Mouse (Mus musculus) forebrain, embryonic 11.5 days (tissue): ENCODE measurements around the gene Acbd6. TPM values are rescaled to one million over a fixed set of nuclear protein-coding genes. Genes with fewer than 3 reads are reported as not detected.

Experiments
- ATAC-seq: fragments of 200-750 bp; cut with Nextera tagmentation; replicated peaks from 2 replicates; pipeline ENCODE4 v1.8.0; 2017; ENCODE audit warnings: moderate TSS enrichment; ENCODE audit not compliant: low FRiP score
- DNase-seq: peaks from one replicate; pipeline ENCODE4 v3.0.0-alpha.2; 2017; ENCODE audit warnings: low spot score
- H3K27ac ChIP-seq: fragments of 300-500 bp; sonication (generic); 2 replicates; pipeline ENCODE4 v1.5.1; 2014; ENCODE audit warnings: low read depth, low read length
- H3K27me3 ChIP-seq: fragments of 300-500 bp; sonication (generic); 2 replicates; pipeline ENCODE4 v1.6.1; 2014; ENCODE audit warnings: mild to moderate bottlenecking, low read length, mixed read lengths; ENCODE audit not compliant: control insufficient read depth, insufficient read depth
- H3K36me3 ChIP-seq: fragments of 300-500 bp; sonication (generic); 2 replicates; pipeline ENCODE4 v1.6.1; 2014; ENCODE audit warnings: mild to moderate bottlenecking, low read length, moderate library complexity, mixed read lengths; ENCODE audit not compliant: control insufficient read depth, insufficient read depth
- H3K4me1 ChIP-seq: fragments of 300-500 bp; sonication (generic); replicated peaks from 2 replicates; pipeline ENCODE4 v1.6.1; 2014; ENCODE audit warnings: low read length, mixed read lengths; ENCODE audit not compliant: control insufficient read depth, insufficient read depth
- H3K4me2 ChIP-seq: fragments of 300-500 bp; sonication (generic); 2 replicates; pipeline ENCODE4 v1.6.1; 2014; ENCODE audit warnings: low read depth, mild to moderate bottlenecking, low read length, moderate library complexity, mixed read lengths; ENCODE audit not compliant: severe bottlenecking
- H3K4me3 ChIP-seq: fragments of 300-500 bp; sonication (generic); 2 replicates; pipeline ENCODE4 v1.5.1; 2014; ENCODE audit warnings: low read depth, low read length
- H3K9ac ChIP-seq: fragments of 300-500 bp; sonication (generic); 2 replicates; pipeline ENCODE4 v1.6.1; 2014; ENCODE audit warnings: low read length
- H3K9me3 ChIP-seq: fragments of 300-500 bp; sonication (generic); 2 replicates; pipeline ENCODE4 v1.6.1; 2016; ENCODE audit warnings: low read length, mixed read lengths; ENCODE audit not compliant: control insufficient read depth
- WGBS: fragments of 180-500 bp; shearing (Covaris S2); extraction: QIAGEN DNeasy Blood & Tissue Kit; methylation state at CpG from one replicate; pipeline ENCODE4 v1.1.7; 2014; 5-methylcytosine and 5-hydroxymethylcytosine counted together
- polyA plus RNA-seq: library from polyadenylated mRNA; unstranded; fragments of >200 nt; fragmentation: Nextera tagmentation; extraction: Ambion mirVana; gene quantifications from 2 replicates; pipeline ENCODE4 v1.2.1, GENCODE M21; 2014

Acbd6 gene
- polyA plus RNA-seq, 1 experiment from 2014 or later, result 87.8 TPM

- H3K36me3 ChIP-seq, result peaks cover 10% of the 10 kb centered on the region
- H3K4me1 ChIP-seq, result no peaks in the 10 kb centered on the region
- 0 out of 2 replicates have a peak, but pooled peaks cover 3% of the 10 kb centered on the region for H3K9me3 ChIP-seq
- no peak overlapping the region for H3K4me3 ChIP-seq
- H3K27ac ChIP-seq, result no peak overlapping the region
- no peak for ATAC-seq
- WGBS, result 92% methylated on average over 4 of the region's 4 CpGs
- DNase-seq, result no peak
- H3K27me3 ChIP-seq, result no peaks in the 10 kb centered on the region
- no peak overlapping the region for H3K9ac ChIP-seq
- no peak overlapping the region for H3K4me2 ChIP-seq
These were observed 11.4 kb downstream of the Acbd6 start for GRCm38 (mm10) chr1:155569340-155569739.

- WGBS, result 32% methylated on average over 7 of the region's 7 CpGs
- Histone ChIP-seq H3K9ac (no peak overlapping the region), H3K4me2 (no peak overlapping the region), H3K9me3 (no peaks in the 10 kb centered on the region), H3K27me3 (no peaks in the 10 kb centered on the region), H3K27ac (no peak overlapping the region), H3K4me1 (no peaks in the 10 kb centered on the region), H3K4me3 (no peak overlapping the region), H3K36me3 (no peaks in the 10 kb centered on the region)
- ATAC-seq (no peak; the same call in 1 of the 2 replicates), DNase-seq (peak; percentile 78)
These were observed 17.2 kb downstream of the Acbd6 start for GRCm38 (mm10) chr1:155574966-155575673.

GRCm38 (mm10) chr1:155576432-155576831 lies 18.5 kb downstream of the Acbd6 start:
- no peaks in the 10 kb centered on the region for H3K27me3 ChIP-seq
- H3K4me3 ChIP-seq, result no peak overlapping the region
- H3K9ac ChIP-seq, result no peak overlapping the region
- H3K27ac ChIP-seq, result no peak overlapping the region
- H3K36me3 ChIP-seq, result no peaks in the 10 kb centered on the region
- H3K9me3 ChIP-seq, result no peaks in the 10 kb centered on the region
- no peak for ATAC-seq
- 37% methylated on average over 2 of the region's 2 CpGs for WGBS
- no peak overlapping the region for H3K4me2 ChIP-seq
- DNase-seq, result no peak
- H3K4me1 ChIP-seq, result no peaks in the 10 kb centered on the region

DNA sequence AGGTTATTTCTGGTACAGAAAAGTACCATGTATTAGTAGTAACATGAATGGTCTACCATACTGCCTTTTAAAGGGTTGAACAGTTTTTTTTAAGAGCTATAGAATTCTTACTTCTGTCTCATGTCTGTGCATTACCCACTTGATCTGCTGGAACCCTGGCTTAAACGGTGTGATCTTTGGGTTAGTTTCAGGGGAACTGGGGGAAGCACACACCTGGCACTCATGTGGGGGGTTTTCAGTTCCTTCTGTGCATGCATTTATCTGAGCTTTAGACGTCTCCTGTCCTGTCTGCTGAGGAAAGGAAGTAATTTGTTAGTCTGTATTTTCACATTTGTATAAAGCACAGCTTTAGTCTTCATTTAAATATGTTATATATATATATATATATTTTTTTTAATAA lies 19.4 kb downstream of the Acbd6 start:
- ATAC-seq, result no peak
- 79% methylated on average over 2 of the region's 2 CpGs for WGBS

DNA sequence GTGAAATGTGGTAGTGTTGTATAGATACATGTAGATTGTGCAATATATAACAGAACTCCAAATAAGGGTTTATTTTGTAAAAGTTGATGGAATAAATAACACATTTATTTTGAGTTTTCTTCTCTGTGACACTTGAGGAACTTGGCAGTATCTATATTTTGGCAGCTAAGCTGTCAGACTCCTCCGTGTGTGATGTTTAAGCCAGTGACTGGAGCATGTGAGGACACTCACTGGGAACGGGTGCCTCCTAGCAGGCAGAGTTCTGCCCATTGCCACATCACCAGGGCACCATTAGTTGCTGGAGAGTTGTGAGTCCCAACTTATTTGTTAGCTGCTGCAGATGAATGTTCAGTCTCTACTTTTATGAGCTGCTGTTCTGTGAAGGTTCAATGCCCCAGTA lies 30.0 kb downstream of the Acbd6 start:
- H3K4me1 ChIP-seq, result no peaks in the 10 kb centered on the region
- DNase-seq (no peak), ATAC-seq (no peak)
- no peak overlapping the region for H3K4me2 ChIP-seq
- H3K36me3 ChIP-seq, result no peaks in the 10 kb centered on the region
- H3K27ac ChIP-seq, result no peak overlapping the region
- no peak overlapping the region for H3K4me3 ChIP-seq
- no peaks in the 10 kb centered on the region for H3K27me3 ChIP-seq
- no peak overlapping the region for H3K9ac ChIP-seq
- 87% methylated on average over 2 of the region's 2 CpGs for WGBS
- H3K9me3 ChIP-seq, result no peaks in the 10 kb centered on the region

More for the DNA sequence above, 19.4 kb downstream of the Acbd6 start:
- H3K4me3 ChIP-seq, result no peak overlapping the region
- no peaks in the 10 kb centered on the region for H3K36me3 ChIP-seq
- no peak overlapping the region for H3K4me2 ChIP-seq
- no peaks in the 10 kb centered on the region for H3K4me1 ChIP-seq
- H3K9ac ChIP-seq, result no peak overlapping the region
- no peak overlapping the region for H3K27ac ChIP-seq
- H3K9me3 ChIP-seq, result no peaks in the 10 kb centered on the region
- H3K27me3 ChIP-seq, result no peaks in the 10 kb centered on the region
- no peak for DNase-seq

DNA sequence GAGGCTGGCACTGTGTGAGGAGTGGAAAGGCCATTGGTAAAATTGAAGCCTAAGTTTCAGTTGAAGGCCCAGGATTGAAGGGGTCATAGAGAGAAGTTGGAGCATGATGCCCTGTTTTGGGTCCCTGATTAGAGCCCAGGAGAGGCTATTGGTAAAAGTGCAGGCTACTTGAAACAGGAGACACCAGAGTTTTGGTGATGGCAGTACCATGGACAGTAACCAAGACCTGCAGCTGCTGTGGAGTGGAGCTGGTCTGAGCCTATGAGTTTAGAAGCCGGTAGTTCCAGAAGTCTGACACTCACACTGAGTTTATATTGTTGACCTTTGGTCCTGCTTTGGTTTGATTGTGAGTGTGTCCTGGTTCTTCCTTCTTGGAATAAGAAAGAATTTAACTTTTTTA lies 36.2 kb downstream of the Acbd6 start:
- Histone ChIP-seq H3K9me3 (no peaks in the 10 kb centered on the region), H3K27me3 (no peaks in the 10 kb centered on the region), H3K27ac (no peak overlapping the region), H3K4me1 (no peaks in the 10 kb centered on the region), H3K4me2 (no peak overlapping the region), H3K9ac (no peak overlapping the region), H3K4me3 (no peak overlapping the region), H3K36me3 (no peaks in the 10 kb centered on the region)
- DNase-seq (no peak), ATAC-seq (no peak)
- WGBS, result 73% methylated on average over 1 of the region's 1 CpGs

- Histone ChIP-seq H3K4me2 (no peak overlapping the region), H3K9me3 (no peaks in the 10 kb centered on the region), H3K27ac (no peak overlapping the region), H3K36me3 (no peaks in the 10 kb centered on the region), H3K9ac (no peak overlapping the region), H3K27me3 (no peaks in the 10 kb centered on the region), H3K4me3 (no peak overlapping the region), H3K4me1 (no peaks in the 10 kb centered on the region)
- DNase-seq, result no peak
- ATAC-seq, result no peak
- WGBS, result 94% methylated on average over 3 of the region's 3 CpGs
These were observed 38.7 kb downstream of the Acbd6 start for GRCm38 (mm10) chr1:155596576-155596975.

DNA sequence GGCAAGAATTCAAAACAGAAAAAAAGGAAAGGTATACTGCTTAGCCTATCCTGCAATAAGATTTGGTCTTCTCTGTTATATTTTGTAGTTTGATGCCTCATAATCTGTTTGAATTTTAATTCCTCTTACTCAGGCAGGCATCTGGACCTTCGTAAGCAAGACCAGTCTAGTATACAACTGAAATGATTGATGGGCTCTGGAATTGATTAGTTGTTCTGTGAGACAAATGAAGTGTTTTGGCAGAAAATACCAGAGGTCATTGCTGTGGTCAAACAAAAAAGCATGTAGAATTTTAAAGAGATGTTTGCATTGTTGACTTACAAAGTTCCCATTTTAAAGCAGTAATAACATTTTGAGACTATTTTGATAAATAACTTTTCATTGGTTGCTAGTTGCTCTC lies 46.8 kb downstream of the Acbd6 start:
- 38% methylated on average over 1 of the region's 1 CpGs for WGBS
- Histone ChIP-seq H3K4me2 (no peak overlapping the region), H3K36me3 (no peaks in the 10 kb centered on the region), H3K4me3 (no peak overlapping the region), H3K27ac (no peak overlapping the region), H3K4me1 (peaks cover 11% of the 10 kb centered on the region), H3K9ac (no peak overlapping the region), H3K9me3 (no peaks in the 10 kb centered on the region), H3K27me3 (no peaks in the 10 kb centered on the region)
- no peak for DNase-seq
- no peak for ATAC-seq
